Mouse (Mus musculus) small intestine, adult 2 months (tissue): ENCODE results near the gene Apof. TPM values are rescaled to one million over a fixed set of nuclear protein-coding genes. Genes with fewer than 3 reads are reported as not detected.

ENCODE experiments used
- H3K27ac ChIP-seq: fragments of 200-500 bp; 2 replicates; pipeline ENCODE4 v1.5.1; 2012; ENCODE audit warnings: low read depth, low read length, control low read depth, inconsistent platforms; ENCODE audit not compliant: insufficient read depth
- H3K27me3 ChIP-seq: fragments of 200-500 bp; 2 replicates; pipeline ENCODE4 v1.6.1; 2012; ENCODE audit warnings: mild to moderate bottlenecking, moderate library complexity, low read length, inconsistent platforms; ENCODE audit not compliant: control insufficient read depth, insufficient read depth
- H3K36me3 ChIP-seq: fragments of 200-500 bp; 2 replicates; pipeline ENCODE4 v1.6.1; 2012; ENCODE audit warnings: mild to moderate bottlenecking, low read length, control low read depth, inconsistent platforms; ENCODE audit not compliant: control insufficient read depth, insufficient read depth
- H3K4me1 ChIP-seq: fragments of 200-500 bp; 2 replicates; pipeline ENCODE4 v1.6.1; 2012; ENCODE audit warnings: low read length, inconsistent platforms, mixed read lengths; ENCODE audit not compliant: control insufficient read depth, insufficient read depth, insufficient read length
- H3K4me3 ChIP-seq: fragments of 200-500 bp; 2 replicates; pipeline ENCODE4 v1.5.1; 2012; ENCODE audit warnings: low read depth, mild to moderate bottlenecking, control low read depth, inconsistent platforms, low read length, moderate library complexity
- CTCF ChIP-seq: fragments of 200-500 bp; IDR thresholded peaks from 2 replicates; pipeline ENCODE4 v1.5.1; 2012; ENCODE audit warnings: low read depth, mild to moderate bottlenecking, control low read depth, inconsistent platforms, low read length, moderate library complexity, mixed read lengths; ENCODE audit not compliant: insufficient replicate concordance, insufficient read length; ENCODE audit errors: extremely low read depth
- POLR2A ChIP-seq: fragments of 200-500 bp; IDR thresholded peaks from 2 replicates; pipeline ENCODE4 v1.6.1; 2012; ENCODE audit warnings: low read depth, mild to moderate bottlenecking, control low read depth, inconsistent platforms, low read length, moderate library complexity
- WGBS: fragments of 180-500 bp; shearing (Covaris S2); methylation state at CpG from one replicate; pipeline ENCODE4 v1.1.7; 2018; 5-methylcytosine and 5-hydroxymethylcytosine counted together
- polyA plus RNA-seq: library from polyadenylated mRNA; depleted of rRNA; stranded (reverse); fragments of >200 nt; gene quantifications from 2 replicates; pipeline ENCODE4 v1.2.3, GENCODE M21; 2012; rRNA removed

The Apof gene
- polyA plus RNA-seq, 1 experiment = not detected

DNA sequence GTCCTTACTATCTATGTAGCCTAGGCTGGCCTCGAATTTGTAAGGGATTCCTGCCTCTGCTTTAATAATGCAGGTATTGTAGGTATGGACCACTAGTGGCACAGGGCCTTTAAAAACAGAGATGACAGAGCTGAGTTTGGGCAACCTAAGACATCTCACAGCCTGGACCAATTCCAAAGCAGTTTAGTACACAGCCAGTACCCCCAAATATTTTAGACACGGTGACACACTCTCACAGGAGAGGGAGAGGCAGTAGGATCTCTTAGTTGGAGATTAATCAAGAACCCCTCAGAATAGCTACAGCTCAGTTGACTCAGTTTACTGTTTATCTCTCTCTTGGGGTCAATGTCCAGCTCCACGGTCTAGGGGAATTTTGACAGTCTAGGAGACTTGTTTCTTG lies 33.9 kb downstream of the Apof start:
- TF ChIP-seq POLR2A (no peak), CTCF (no peak)
- no peaks in the 10 kb centered on the region for H3K27me3 ChIP-seq
- 23% methylated on average over 3 of the region's 3 CpGs for WGBS

GRCm38 (mm10) chr10:128302785-128303125 lies 34.3 kb downstream of the Apof start:
- H3K27ac ChIP-seq = peak overlapping the region; percentile 89
- WGBS = under 1% methylated on average over 9 of the region's 9 CpGs
- peaks cover 7% of the 10 kb centered on the region; the same call in 1 of the 2 replicates for H3K4me1 ChIP-seq
- TF ChIP-seq POLR2A (no peak), CTCF (no peak)
- no peaks in the 10 kb centered on the region for H3K27me3 ChIP-seq
- peak overlapping the region; percentile 80 for H3K4me3 ChIP-seq
- no peaks in the 10 kb centered on the region; the same call in 1 of the 2 replicates for H3K36me3 ChIP-seq

More for the DNA sequence above, 33.9 kb downstream of the Apof start:
- H3K4me3 ChIP-seq = peak overlapping the region; percentile 80; the same call in 1 of the 2 replicates
- no peaks in the 10 kb centered on the region for H3K36me3 ChIP-seq
- peak overlapping the region; percentile 89 for H3K27ac ChIP-seq
- peaks cover 7% of the 10 kb centered on the region; the same call in 1 of the 2 replicates for H3K4me1 ChIP-seq

GRCm38 (mm10) chr10:128303126-128304021 lies 34.9 kb downstream of the Apof start, which contains the start of gene Pan2:
Gene Pan2, plus strand, starts transcription at chr10:128303335.
- peak; percentile 33; the same call in 1 of the 2 replicates for TF ChIP-seq POLR2A
- TF ChIP-seq CTCF = no peak
- Histone ChIP-seq H3K4me1 (peaks cover 7% of the 10 kb centered on the region; the same call in 1 of the 2 replicates), H3K27ac (peak within 1 kb of the TSS; percentile 98), H3K4me3 (peak within 1 kb of the TSS; percentile 80), H3K27me3 (no peaks in the 10 kb centered on the region), H3K36me3 (peaks cover 6% of the 10 kb centered on the region)
- WGBS = under 1% methylated on average over 37 of the region's 37 CpGs

DNA sequence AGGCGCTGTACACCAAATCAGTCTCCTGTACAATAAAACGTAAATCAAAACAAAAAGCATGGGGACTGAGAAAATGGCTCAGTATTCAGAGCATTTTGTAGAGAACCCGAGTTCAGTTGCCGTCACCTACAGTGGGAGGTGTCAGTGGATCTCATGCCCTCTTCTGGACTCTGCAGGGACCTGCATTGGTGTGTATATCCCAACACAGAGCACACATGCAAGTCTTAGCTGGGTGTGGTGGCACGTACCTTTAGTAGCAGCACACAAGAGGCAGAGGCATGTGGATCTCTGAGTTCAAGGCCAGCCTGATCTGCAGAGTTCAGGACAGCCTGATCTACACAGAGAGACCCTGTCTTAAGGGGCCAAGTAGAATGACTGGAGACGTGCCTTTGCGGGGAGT lies 41.2 kb downstream of the Apof start:
- whole genome bisulfite sequencing = 90% methylated on average over 7 of the region's 7 CpGs
- H3K36me3 ChIP-seq = peaks cover 40% of the 10 kb centered on the region
- no peak for TF ChIP-seq POLR2A
- no peak for TF ChIP-seq CTCF
- H3K4me3 ChIP-seq = no peak overlapping the region
- no peaks in the 10 kb centered on the region for H3K27me3 ChIP-seq
- H3K27ac ChIP-seq = no peak overlapping the region
- H3K4me1 ChIP-seq = no peaks in the 10 kb centered on the region

DNA sequence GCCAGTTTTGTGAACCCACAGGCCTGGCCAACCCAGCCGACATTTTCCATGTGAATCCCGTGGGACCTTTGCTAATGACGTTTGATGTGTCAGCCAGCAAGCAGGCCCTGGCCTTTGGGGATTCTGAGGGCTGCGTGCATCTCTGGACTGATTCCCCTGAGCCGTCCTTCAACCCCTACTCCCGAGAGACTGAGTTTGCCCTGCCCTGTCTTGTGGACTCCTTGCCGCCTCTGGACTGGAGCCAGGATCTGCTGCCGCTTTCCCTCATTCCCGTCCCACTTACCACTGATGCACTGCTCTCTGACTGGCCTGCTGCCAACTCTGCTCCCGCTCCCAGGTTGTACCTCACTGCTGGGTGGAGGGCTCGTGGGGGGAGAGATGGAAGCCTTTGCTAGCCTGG lies 41.7 kb downstream of the Apof start:
- Histone ChIP-seq H3K27ac (no peak overlapping the region), H3K4me1 (no peaks in the 10 kb centered on the region), H3K4me3 (no peak overlapping the region), H3K27me3 (no peaks in the 10 kb centered on the region), H3K36me3 (peaks cover 45% of the 10 kb centered on the region)
- TF ChIP-seq POLR2A (no peak), CTCF (no peak)
- 41% methylated on average over 11 of the region's 11 CpGs for WGBS

GRCm38 (mm10) chr10:128310902-128311301 lies 42.4 kb downstream of the Apof start:
- Histone ChIP-seq H3K36me3 (peaks cover 48% of the 10 kb centered on the region), H3K27ac (no peak overlapping the region), H3K27me3 (no peaks in the 10 kb centered on the region), H3K4me1 (peaks cover 2% of the 10 kb centered on the region; the same call in 1 of the 2 replicates), H3K4me3 (no peak overlapping the region)
- TF ChIP-seq POLR2A = no peak
- no peak for TF ChIP-seq CTCF
- 78% methylated on average over 4 of the region's 4 CpGs for WGBS

DNA sequence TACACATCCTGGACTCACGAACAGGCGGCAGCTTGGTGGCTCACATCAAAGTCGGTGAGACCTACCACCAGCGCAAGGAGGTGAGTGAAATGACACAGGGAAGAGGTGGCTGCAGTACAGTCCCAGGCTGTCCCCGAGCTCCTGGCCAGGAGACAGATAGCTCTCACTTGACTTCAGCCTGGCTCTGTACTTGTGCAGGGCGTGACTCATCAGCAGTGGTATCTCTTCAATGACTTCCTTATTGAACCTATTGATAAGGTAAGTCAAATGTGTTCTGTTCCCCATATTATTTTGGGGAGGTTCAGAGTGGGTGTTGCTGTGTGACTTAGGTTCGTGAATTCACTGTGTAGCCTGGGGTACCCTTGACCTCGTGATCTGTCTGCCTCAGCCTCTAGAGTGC lies 47.1 kb downstream of the Apof start:
- no peak overlapping the region for H3K27ac ChIP-seq
- no peak overlapping the region for H3K4me3 ChIP-seq
- TF ChIP-seq POLR2A = no peak
- TF ChIP-seq CTCF = no peak
- H3K27me3 ChIP-seq = no peaks in the 10 kb centered on the region
- H3K4me1 ChIP-seq = peaks cover 2% of the 10 kb centered on the region; the same call in 1 of the 2 replicates
- H3K36me3 ChIP-seq = peaks cover 67% of the 10 kb centered on the region
- WGBS = 67% methylated on average over 8 of the region's 8 CpGs

Other genes starting within 250 kb of the Apof start
- 134 and 160 TPM in 2 replicates for gene Naca, start 233.1 kb upstream of the Apof start, polyA plus RNA-seq
- gene Ptges3, start 209.7 kb upstream of the Apof start, polyA plus RNA-seq = 27.7 and 38.1 TPM in 2 replicates
- 4,528 and 5,521 TPM in 2 replicates for gene Atp5b, start 185.4 kb upstream of the Apof start, polyA plus RNA-seq
- gene Baz2a, start 177.1 kb upstream of the Apof start, polyA plus RNA-seq = 14.1 and 30.8 TPM in 2 replicates
- gene Rbms2, start 88.4 kb upstream of the Apof start, polyA plus RNA-seq = 20.8 and 34.9 TPM in 2 replicates
- gene Gls2, start 74.2 kb upstream of the Apof start, polyA plus RNA-seq = 7.5 and 28.7 TPM in 2 replicates
- gene Spryd4, start 56.9 kb upstream of the Apof start, polyA plus RNA-seq = 9.4 and 10.5 TPM in 2 replicates
- not detected in 2 replicates for gene Mip, start 42.8 kb upstream of the Apof start, polyA plus RNA-seq
- gene Timeless, start 36.6 kb upstream of the Apof start, polyA plus RNA-seq = 1.5 and 2.0 TPM in 2 replicates
- 0.05 TPM in 1 of 2 replicates, not detected in the other for gene Apon, start 14.6 kb upstream of the Apof start, polyA plus RNA-seq
- 15.3 and 46.8 TPM in 2 replicates for gene Stat2, start 1.9 kb downstream of the Apof start, polyA plus RNA-seq
- gene Il23a, start 30.1 kb downstream of the Apof start, polyA plus RNA-seq = not detected in 2 replicates
- gene Pan2, start 34.7 kb downstream of the Apof start, polyA plus RNA-seq = 10.3 and 17.7 TPM in 2 replicates
- 31.8 and 46.6 TPM in 2 replicates for gene Cnpy2, start 53.8 kb downstream of the Apof start, polyA plus RNA-seq
- gene Cs, start 69.1 kb downstream of the Apof start, polyA plus RNA-seq = 233 and 588 TPM in 2 replicates
- gene Coq10a, start 100.3 kb downstream of the Apof start, polyA plus RNA-seq = 36.5 and 79.1 TPM in 2 replicates
- gene Ankrd52, start 108.4 kb downstream of the Apof start, polyA plus RNA-seq = 15.3 and 22.1 TPM in 2 replicates
- gene Slc39a5, start 132.6 kb downstream of the Apof start, polyA plus RNA-seq = 165 and 301 TPM in 2 replicates
- 21.6 and 37.8 TPM in 2 replicates for gene Nabp2, start 142.8 kb downstream of the Apof start, polyA plus RNA-seq
- gene Rnf41, start 143.0 kb downstream of the Apof start, polyA plus RNA-seq = 11.0 and 23.0 TPM in 2 replicates
- gene Smarcc2, start 190.6 kb downstream of the Apof start, polyA plus RNA-seq = 44.0 and 98.4 TPM in 2 replicates
- gene Myl6, start 225.5 kb downstream of the Apof start, polyA plus RNA-seq = 492 and 749 TPM in 2 replicates
- 0.43 and 1.2 TPM in 2 replicates for gene Myl6b, start 230.0 kb downstream of the Apof start, polyA plus RNA-seq